Mouse (Mus musculus) neural tube, postnatal 0 days (tissue): ENCODE results near the gene Gm42372. TPM values are rescaled to one million over a fixed set of nuclear protein-coding genes. Genes with fewer than 3 reads are reported as not detected.

Source experiments
- polyA plus RNA-seq: library from polyadenylated mRNA; unstranded; fragments of >200 nt; fragmentation: Nextera tagmentation; extraction: Ambion mirVana; gene quantifications from 2 replicates; pipeline ENCODE4 v1.2.1, GENCODE M21; 2015

The Gm42372 gene
- polyA plus RNA-seq = 10.7 and 12.8 TPM in 2 replicates

GRCm38 (mm10) chr7:16982859-16983568, at the start of gene Gm42372:
TSS of gene Gm42372 (plus strand) at chr7:16983086.

GRCm38 (mm10) chr7:16944061-16944807, 38.7 kb upstream of the Gm42372 start, which contains the start of gene Pnmal2:
TSS of gene Pnmal2 (plus strand) at chr7:16944682.

GRCm38 (mm10) chr7:16959539-16960187, 23.2 kb upstream of the Gm42372 start, which contains the start of gene Pnmal1:
TSS of gene Pnmal1 (plus strand) at chr7:16959679.

GRCm38 (mm10) chr7:16992451-16992807, 9.5 kb downstream of the Gm42372 start, which contains the start of gene Ccdc8:
TSS of gene Ccdc8 (plus strand) at chr7:16992708.

GRCm38 (mm10) chr7:17027588-17028343, 44.9 kb downstream of the Gm42372 start, which contains the start of gene Ppp5c:
TSS of gene Ppp5c (minus strand) at chr7:17027924.

Other genes starting within 250 kb of the Gm42372 start
- gene Ap2s1, start 244.7 kb upstream of the Gm42372 start, polyA plus RNA-seq = 513 and 574 TPM in 2 replicates
- 8.7 and 10.1 TPM in 2 replicates for gene Slc1a5, start 201.7 kb upstream of the Gm42372 start, polyA plus RNA-seq
- 121 and 149 TPM in 2 replicates for gene Strn4, start 167.2 kb upstream of the Gm42372 start, polyA plus RNA-seq
- gene Fkrp, start 166.4 kb upstream of the Gm42372 start, polyA plus RNA-seq = 43.6 and 49.7 TPM in 2 replicates
- gene Prkd2, start 140.2 kb upstream of the Gm42372 start, polyA plus RNA-seq = 5.4 and 6.6 TPM in 2 replicates
- 11.2 and 15.7 TPM in 2 replicates for gene Dact3, start 107.8 kb upstream of the Gm42372 start, polyA plus RNA-seq
- 1.5 and 1.8 TPM in 2 replicates for gene Gng8, start 91.3 kb upstream of the Gm42372 start, polyA plus RNA-seq
- gene Ptgir, start 76.6 kb upstream of the Gm42372 start, polyA plus RNA-seq = 0.37 TPM in 1 of 2 replicates, not detected in the other
- gene Calm3, start 59.0 kb upstream of the Gm42372 start, polyA plus RNA-seq = 389 and 426 TPM in 2 replicates
- gene Pnmal2, start 38.4 kb upstream of the Gm42372 start, polyA plus RNA-seq = 148 and 154 TPM in 2 replicates
- gene Pnmal1, start 23.4 kb upstream of the Gm42372 start, polyA plus RNA-seq = 40.6 and 46.3 TPM in 2 replicates
- gene Ccdc8, start 9.6 kb downstream of the Gm42372 start, polyA plus RNA-seq = 2.6 and 3.3 TPM in 2 replicates
- 126 and 135 TPM in 2 replicates for gene Ppp5c, start 44.8 kb downstream of the Gm42372 start, polyA plus RNA-seq
- 3.0 and 4.4 TPM in 2 replicates for gene Hif3a, start 79.3 kb downstream of the Gm42372 start, polyA plus RNA-seq
- 3.8 and 4.6 TPM in 2 replicates for gene Psg16, start 91.0 kb downstream of the Gm42372 start, polyA plus RNA-seq
- gene Ceacam3, start 167.2 kb downstream of the Gm42372 start, polyA plus RNA-seq = not detected in 2 replicates
- not detected in 2 replicates for gene Psg29, start 220.4 kb downstream of the Gm42372 start, polyA plus RNA-seq